Mouse (Mus musculus): ENCODE data around the gene Foxn1. TPM values are rescaled to one million over a fixed set of nuclear protein-coding genes. Genes with fewer than 3 reads are reported as not detected.

Gene Foxn1
- polyA plus RNA-seq, 3 experiments from 2014 or later = not detected

DNA sequence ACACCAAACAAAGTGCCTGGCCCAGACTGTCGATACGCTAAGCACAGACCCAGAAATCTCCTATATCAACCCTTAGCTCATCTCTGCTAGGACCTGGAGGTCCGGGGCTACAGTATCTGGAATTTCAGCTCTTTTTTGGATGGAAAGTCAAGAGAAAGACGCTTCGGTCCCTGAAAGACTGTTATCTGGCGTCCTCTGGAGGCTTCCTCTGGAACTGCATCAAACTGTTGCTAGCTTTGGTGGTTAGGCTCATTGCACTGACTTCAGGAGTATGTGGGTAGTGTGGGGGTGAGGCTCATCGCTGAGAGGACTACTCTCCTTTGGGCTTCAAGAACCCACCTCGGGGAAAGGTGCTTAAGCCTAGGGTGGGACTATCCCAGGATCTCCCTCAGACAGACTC, 13.3 kb upstream of the Foxn1 start:
- no peak for ATAC-seq

DNA sequence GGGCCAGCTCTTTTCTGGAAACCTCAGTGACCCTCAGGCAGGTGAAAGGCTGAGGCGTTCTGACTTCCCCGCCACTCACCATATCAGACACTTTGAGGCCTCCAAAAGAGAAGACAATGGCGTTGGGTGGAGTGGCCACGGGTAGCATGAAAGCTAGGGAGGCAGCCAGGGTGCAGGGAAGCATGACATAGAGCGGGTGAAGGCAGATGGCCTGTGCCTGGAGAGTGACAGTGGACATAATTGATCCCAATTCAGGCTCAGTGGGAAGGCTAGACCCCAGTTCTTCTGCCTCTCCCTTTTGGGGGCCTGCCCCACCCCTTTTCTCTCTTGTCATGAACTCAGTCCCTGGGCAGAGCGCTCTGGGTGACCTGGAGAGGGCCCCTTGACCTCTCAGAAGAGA, 11.9 kb upstream of the Foxn1 start:
- no peak for ATAC-seq

DNA sequence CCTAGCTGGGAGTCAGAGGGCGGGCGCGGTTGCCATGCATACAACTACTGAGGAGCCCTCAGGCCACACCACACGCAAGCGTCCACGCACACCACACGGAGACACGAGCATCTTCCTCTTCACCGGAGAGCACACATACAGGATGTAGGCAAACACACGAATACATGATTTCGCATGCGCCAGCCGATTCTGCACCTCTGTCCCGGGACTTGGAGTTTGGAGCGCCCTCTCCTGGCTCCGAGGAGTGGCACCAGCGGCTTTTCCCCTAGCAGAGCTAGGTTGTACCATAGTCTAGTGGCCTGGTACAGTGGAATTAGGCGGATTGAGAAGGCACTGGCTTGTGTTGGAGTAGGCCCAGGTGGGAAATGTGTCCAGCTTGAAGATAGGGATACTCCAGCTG, 11.0 kb upstream of the Foxn1 start:
- peak; percentile 70 for ATAC-seq

DNA sequence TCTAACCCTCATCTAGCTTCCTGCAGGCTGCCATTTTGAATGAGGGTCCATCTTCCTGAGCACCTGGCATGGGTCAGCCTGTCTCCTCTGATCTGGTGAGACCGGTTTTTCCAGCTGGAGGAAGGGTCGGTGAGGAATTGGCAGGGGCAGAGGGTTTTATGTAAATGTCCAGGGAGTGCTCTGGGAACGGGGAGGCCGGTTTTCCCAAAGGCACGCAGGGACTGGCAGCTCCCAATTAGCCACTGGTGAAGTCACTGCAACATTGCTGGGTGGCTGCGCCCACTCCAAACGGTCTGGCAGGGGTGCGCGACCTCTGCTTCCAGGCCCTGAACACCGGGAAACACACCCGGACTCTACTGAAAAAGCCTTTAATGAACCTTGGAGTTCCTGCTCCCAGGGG, 10.6 kb upstream of the Foxn1 start:
- ATAC-seq = no peak

DNA sequence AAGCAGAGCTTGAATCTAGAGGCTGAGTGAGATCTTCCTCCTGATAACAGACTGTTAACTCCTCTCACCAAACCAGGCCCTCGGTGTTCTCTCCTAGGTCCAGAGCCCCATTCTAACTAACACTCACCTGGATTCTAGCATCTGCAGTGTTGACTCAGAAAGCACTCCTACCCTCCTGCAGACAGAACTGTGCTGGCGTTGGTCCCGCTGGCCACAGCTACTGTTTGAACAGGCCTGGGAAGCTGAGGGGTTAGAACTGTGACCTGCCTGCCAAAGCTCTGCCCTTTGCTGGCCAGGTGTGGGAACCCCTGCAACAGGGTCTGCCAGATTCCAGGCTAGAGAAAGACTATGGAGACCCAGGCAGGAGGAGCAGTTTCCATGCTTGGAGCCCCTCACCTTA, 6.4 kb upstream of the Foxn1 start:
- no peak for ATAC-seq

DNA sequence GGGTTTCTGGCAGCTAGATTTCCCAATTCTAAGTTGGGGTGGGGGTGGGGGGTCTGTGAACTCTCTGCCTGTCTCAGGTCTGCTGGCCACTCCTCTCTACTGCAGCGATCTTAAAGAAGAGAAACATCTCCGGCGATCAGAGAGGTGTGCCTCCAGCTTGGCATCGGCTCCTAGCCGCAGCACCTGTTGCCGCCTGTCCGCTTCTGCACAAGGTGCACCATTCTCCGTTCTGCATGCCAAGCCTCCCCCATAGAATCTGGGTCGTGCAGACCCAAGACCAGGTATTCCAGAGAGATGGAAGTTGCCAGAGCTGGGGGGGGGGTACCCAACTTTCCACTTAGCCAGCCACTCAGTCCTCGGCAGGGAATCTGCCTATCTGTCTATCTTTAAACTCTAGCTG, 582 bp downstream of the Foxn1 start:
- ATAC-seq = no peak

DNA sequence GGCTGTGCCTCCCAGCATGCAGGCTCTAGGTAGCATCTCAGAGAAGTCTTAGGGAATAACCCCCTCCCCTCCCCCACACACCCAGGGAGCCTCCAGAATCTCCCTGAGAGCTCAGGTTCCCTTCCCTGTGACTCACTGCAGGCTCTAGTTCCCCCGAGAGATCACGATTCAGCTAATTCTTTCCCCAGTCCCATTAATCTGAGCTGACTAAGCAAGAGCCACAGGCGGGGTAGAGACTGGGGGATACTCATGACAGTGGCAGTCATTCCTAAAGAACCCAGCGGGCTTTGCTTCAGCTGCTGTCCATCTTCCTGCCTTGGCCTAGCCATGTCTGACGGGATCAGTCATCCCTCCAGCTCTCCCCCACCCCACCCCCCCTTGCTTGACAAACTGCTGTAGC, 3.7 kb downstream of the Foxn1 start:
- ATAC-seq = no peak

DNA sequence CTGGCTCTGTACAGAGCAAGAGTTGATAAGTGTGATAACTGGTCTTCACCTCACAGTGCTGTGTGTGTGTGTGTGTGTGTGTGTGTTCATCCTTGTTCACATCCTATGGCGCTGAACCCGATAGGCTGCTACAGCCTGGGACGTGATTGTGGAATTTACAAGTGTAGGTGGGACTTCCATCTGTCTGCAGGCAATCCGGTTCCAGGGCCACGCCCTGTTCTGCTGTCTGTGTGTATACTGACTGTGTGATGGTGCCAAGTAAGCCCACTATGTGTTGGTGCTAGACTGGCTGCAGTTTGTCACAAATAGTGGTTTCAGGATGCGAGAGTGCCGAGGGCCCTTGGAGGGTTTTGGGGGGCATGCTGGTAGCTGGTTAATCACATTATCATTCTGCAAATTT, 4.1 kb downstream of the Foxn1 start:
- ATAC-seq = no peak

DNA sequence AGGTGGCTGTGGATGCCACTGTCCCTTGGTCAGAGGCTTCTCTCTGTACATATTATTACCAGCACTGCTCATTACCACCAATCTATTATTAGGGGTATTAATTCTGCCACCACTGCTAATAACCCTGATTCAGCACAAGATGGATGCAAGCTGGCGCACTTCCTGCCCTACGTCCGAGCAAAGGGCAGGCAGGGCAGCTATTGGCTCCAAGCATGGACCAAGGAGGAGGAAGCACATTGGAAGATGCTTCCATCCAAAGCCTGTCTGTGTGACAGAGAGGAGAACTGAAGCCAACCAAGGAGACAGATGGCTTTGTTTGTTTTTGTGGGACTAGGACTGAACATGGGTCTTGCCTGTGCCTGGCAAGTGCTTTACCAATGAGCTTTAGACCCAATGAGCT, 5.4 kb downstream of the Foxn1 start:
- no peak for ATAC-seq

DNA sequence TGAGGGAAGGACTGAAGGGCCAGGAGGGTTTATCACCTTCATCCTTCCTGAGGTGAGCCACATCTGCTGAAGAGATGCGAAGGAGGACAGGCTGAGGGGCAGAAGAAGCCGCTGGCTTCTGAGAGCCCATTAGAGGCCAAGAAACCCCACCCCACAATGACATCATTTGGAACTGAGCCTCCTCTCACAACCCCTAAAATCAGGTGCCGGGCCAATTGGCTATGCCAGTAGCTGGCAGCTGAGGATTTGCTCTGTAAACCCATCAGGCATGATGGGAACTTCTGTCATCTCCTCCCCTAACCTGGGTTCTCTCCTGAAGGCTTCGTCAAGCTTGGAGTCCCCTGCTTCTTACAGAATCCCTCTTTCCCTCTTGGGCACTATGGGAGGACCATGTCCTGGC, 6.0 kb downstream of the Foxn1 start:
- ATAC-seq = no peak

DNA sequence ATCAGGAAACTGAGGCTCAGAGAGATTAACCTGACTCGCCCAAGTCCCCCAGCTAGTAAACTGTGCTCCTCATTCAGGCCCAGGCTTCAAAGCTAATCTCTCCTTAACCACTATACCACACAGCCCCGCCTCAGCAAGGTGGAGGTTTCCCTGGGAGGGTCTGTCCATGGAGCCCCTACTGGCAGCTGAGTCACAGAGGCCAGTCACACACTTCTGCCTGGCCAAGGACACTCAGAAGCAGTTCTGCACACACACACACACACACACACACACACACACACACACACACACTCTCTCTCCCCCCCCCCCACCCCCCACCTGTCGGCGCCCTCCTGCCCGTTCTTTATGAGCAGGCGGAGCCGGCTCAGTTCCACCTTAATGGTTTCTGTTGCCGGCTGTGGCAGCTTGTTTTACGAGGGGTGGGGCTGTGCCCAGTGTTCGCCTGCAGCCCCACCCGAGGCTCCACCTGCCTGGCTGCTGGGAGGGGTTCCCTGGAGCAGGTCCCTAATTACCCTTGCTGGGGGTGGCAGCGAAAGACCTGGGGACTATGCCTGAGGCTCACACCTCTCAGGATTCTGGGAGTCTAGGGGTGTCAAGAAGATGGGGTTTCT, 8.7 kb downstream of the Foxn1 start:
- ATAC-seq = no peak

DNA sequence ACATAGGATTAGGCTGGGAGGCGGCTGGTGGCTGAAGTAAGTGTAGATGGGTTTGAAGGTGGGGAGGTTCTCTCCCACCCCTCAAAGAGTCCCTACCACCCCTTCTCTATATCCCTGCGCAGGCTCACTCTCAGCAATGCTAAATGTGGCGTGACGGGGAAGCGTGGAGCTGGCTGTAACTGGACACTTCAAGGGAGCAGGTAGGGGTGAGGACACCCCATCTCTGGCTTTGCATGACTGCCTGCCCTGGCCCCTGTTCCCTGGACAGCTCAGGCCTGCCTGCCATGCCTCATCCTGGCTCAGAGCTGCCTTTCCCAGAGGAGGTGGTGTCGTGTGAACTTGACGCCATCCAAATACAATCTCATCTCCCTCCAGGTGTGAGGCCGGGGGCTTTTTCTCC, 12.2 kb downstream of the Foxn1 start:
- ATAC-seq = no peak

DNA sequence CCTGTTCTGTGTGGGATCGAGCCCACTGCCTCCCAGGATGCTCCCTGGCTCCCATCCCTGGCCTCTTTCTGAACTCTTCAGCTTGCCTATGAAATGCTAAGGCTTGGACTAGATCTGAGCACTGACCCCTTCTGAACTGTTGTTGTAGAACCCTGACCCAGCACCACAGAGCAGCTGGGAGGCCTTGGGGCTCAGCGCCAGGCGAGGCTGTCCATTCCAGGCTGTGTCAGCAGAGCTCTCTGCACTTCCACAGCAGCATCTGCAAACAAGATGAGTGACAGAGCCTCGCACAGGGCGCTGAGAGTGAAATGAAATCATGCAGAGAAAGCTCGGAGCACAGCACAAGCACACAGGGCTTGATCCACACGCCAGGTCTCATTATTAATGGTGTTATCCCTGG, 13.7 kb downstream of the Foxn1 start:
- ATAC-seq = no peak

DNA sequence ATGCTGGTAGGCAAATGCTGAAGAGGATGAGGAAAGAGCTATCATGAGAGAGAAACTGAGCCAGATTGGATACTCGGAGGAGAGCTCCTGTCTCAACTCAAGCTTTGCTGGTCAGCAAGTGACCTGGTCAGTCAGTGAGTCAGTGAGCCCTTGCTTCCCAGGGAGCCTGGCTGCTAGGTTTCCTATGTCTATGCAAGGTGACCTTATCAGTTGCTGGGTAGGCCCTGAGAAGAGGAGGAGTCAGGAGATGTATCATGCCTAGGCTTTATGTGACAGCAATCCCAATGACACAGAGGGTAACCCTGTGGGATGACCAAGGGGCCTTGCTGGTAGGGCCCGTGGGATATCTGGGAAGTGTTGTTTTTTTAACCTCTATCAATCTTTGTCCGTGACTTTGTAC, 14.2 kb downstream of the Foxn1 start:
- no peak for ATAC-seq

DNA sequence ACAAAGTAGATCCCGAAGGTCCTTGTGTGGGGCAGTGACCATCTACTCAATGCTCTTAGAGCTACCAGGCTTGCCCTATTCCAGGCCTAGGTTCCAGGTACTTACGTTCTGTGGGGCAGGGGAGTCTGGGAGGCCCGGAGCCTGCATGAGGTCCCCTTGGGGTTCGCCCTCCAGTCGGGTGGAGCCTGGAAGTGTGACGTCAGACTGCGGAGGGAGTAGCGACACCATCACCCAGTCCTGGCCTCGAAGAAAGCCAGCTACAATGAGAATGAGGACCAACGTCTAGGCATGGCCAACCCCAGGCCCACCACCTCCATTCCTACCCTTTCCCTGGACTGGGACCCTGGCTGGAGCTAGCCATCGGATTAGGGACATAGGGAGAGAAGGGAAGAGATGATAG, 14.6 kb downstream of the Foxn1 start:
- ATAC-seq = no peak

DNA sequence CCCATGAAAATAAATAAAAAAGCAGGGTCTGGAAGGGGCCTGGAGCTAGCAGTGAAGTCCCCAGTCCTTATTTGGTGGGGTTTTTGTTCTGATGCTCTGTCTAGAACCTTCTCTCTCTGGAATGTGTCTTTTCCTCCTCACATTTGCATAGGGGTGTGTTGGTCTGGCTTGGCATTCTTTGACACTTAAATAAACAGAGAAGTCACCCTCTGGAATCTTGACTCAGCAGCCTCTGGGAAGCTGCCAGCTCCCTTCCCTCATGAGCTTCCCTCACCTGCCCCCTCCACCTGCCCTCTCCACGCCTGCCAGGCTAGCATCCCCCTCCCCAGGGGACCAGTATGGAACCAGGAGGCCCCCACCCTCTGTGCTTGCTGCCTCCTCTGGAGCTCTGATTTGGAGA, 16.0 kb downstream of the Foxn1 start:
- ATAC-seq = no peak

DNA sequence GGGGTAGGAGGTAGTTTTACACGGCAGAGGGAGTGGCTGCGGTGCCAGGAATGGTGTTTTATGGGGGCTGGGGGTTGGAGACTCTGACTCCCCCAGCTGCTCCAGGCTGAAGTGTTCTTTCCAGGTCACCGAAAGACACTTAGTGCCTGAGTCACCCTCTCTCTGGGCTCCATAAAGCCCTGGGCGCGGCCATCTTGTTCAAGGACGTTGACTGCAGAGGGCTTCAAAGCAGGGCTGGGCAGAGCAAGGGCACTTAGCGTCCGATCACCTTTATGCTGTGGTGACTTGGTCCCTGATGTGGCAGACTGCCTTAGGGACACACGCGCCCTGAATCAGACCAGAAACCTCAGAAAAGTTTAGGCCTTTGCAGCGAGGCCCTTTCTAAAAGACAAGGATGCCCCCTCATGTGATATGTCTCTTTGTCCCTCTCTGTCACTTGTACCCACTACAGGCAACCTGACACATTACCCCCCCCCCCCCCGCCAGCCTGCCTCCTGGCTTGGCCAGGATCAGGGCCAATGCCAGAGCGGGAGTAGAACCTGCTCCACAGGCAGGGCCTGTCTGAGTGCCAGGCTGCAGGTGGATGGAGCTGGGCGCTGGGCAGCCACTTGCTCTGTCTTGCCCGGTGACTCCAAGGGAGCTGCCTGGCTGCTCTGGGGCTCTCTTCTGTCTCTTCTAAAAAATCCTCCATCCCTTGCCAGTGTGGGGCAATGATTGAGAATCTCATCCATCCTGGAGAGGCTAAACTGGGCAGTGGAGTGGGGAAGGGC, 18.7 kb downstream of the Foxn1 start:
- no peak for ATAC-seq

DNA sequence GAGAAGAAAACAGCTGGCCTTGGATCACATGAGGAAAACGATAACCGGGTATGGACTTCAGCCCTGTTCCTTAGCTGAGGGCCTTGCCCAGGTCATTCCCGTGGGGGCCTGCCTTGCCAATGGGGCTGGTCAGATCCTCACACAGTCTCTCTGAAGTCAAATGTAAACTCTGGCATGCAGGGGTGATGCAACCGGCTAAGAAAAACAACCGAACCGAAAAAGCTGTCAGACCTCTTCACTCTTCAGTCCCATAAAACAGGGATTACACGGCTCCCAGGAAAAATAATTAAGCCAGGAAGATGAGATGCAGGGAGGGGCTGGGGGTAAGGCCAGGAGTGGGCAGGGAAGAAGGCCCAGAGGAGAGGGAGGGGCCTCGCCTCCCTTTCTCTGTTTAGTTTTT, 22.3 kb downstream of the Foxn1 start:
- no peak for ATAC-seq

DNA sequence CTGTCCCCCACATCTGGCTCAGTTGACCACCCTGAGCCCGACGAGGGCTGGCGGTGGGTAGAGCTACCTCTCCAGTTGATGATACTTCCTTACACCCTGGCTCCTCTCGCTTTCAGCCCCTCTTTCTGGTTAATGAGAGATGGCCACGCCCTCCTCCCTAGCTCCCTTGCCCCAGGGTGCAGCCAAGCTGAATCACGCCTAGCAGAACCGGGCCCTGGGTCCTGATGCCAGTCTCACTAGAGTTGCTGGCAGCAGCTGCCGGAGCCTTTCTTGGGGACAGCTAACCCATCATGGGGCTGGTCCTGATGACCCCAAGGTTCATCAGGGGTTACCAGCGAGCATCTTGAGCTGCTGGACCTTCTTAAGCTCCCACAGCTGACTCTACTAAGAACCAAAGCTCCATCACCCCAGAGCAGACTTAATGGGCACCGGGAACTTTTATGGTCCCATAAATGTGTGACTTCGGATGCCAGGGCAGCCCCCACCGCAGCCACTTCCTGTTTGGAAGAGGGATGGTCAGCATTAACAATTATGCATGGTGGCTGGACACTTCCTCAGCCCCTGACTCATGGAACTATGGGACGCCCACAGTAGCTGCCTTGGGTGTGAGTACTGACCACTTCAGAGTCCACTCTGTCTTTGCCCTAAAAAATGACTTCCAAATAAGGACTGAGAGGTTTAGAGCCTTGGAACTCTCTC, 22.9 kb downstream of the Foxn1 start:
- no peak for ATAC-seq

DNA sequence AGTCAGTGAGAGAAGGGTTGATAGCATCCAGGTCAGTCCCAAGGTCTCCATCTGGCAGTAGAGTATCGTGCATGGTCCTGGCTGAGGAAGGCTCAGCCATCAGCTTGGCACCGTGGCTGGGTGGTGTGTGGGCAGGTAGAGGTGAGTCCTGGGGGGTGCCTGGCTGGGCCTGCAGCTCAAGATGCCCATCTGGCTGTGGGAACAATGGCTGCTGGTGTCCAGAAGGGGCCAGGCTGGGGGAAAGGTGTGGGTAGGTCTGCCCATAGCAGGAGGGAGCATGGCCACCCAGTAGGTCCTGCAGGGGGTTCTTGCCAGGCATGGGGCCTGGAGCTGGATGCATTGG, 25.6 kb downstream of the Foxn1 start:
- ATAC-seq = no peak

DNA sequence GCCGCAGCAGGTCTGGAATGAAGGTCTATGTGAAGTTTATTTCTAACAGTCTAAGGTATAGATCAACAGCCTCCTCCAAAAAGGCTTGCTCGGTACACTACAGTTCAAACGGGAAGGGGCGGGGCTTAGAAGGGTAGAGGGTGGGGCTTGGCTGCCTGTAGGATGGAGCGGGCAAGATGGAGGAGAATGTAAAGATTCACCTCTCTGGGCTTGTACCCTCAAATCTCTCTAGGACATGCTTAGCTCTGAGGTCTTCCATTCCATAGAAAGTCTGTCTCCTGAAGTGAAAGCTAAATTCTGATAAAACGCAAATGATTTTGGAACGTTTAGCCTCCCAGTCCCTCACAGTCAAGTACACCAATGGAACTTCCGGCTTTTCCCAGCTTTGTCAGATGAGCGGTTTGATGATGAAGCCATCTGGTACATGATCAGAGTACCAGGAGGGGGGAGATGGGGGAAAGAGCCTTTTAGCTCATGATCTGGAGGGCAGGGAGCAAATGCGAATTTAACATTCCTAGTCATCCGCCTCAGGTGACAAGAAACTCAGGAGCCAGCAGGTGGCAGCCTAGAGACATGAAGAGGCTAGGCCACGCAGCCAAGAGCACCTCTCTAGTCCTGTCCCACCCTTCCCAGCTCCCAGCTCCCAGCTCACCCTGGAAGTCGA, 26.1 kb downstream of the Foxn1 start:
- ATAC-seq = peak; percentile 95

DNA sequence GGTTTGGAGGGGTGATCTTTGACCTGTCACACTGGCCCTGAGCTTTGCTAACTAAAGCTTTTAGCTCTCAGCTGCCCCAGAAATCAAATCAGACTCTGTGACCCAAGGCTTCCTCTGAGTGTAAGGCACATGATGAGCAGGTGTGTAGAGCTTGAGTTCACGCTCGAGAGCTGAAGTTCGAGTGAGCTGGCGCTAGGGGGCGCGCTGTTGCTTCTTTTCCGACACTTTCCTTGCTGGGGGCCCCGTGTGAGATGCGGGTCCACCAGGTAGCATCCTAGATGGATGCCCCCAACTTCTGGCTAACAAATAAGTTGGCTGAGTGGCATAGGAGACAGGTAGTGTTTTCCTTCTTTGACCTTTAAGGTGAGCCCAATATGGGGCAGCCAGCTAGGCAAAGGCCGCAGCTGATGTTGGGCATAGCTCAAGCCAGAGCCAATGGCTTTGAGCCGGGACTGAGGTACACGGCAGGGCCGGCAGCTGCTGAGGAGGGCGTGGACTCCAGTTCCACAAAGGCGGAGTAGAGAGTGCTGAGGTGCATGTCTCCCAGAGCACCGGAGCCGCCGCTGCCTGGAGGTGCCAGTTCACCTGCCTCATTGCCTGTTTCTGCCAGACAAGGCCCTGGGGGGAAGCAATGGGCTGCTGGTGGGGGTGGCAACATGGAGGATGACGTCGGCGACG, 27.9 kb downstream of the Foxn1 start:
- no peak for ATAC-seq
